Mouse (Mus musculus): Measurements from ENCODE around the gene Snx22. TPM values are rescaled to one million over a fixed set of nuclear protein-coding genes. Genes with fewer than 3 reads are reported as not detected.

Gene Snx22
- polyA plus RNA-seq (2012; ENCODE audit: low replicate concordance): 4.8 and 14.1 TPM in 2 replicates

DNA sequence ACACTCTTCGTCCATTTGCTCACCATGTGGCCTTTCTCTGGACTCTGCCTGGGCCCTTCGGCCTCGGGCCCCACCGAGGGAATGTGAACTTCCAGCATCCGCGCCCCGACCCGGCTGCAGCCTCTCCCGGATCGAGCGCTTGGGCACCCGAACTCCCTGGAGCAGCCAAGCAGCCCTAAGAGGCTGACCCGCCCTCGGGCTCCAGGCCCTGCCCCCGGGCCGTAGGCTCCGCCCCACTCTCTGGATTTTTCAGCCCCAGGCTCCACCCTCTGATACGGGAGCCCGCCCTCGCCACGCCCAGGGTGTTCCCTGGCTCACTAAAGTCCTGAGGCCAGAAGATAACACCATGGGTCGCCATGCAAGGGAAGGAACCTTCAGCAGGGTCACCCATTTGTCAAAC is at the start of gene Snx22:
Gene Snx22, minus strand, starts transcription at position 137 of the 400 bp plus-strand sequence.

DNA sequence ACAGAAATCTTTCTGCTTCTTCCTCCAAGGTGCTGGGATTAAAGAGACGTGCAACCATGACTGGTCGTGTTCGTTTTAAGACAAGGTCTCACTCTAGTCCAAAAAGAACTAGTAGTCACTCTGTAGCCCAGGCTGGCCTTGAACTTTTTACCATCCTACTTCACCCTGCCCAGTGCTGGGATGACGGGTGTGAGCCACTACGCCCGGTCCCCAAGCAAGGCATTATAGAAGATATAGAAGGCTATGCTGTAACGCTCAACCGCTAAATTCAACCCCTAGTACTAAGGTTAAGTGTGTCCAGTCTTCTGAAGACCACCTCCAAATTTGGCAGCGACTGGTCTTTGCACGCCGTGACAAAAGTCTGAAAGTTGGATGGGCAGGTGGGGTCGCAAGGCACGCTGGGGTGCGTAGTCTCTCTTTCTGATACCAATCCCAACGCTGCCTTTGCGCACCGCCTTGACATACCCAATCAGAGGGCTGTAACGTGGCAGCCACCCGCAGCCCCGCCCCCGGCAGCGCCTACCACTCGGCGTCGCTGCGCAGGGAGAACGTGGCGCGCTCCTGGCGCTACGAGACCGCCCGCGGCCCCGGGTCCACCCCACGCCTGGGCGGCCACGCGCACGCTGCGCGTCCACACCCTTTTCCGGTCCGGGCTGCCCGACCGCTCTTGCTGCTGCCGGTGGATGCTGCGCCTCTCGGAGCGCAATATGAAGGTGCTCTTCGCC is 9.8 kb downstream of the Snx22 start, which contains the start of gene Ppib:
Gene Ppib, plus strand, starts transcription at position 640 of the 725 bp plus-strand sequence.

Other genes starting within 250 kb of the Snx22 start
- gene Zfp609, start 242.2 kb downstream of the Snx22 start, polyA plus RNA-seq (2012; ENCODE audit: low replicate concordance): 9.9 and 66.3 TPM in 2 replicates
- gene Pclaf, start 179.5 kb downstream of the Snx22 start, polyA plus RNA-seq (2012; ENCODE audit: low replicate concordance): 3.2 and 4.5 TPM in 2 replicates
- 0.44 and 1.0 TPM in 2 replicates for gene Trip4, start 160.9 kb downstream of the Snx22 start, polyA plus RNA-seq (2012; ENCODE audit: low replicate concordance)
- gene Csnk1g1, start 160.8 kb downstream of the Snx22 start, polyA plus RNA-seq (2012; ENCODE audit: low replicate concordance): 11.8 and 18.3 TPM in 2 replicates
- gene Ppib, start 9.5 kb downstream of the Snx22 start, polyA plus RNA-seq (2012; ENCODE audit: low replicate concordance): 30.6 and 132 TPM in 2 replicates
- gene Snx1, start 56.9 kb upstream of the Snx22 start, polyA plus RNA-seq (2012; ENCODE audit: low replicate concordance): 162 and 317 TPM in 2 replicates
- gene Ciao2a, start 56.9 kb upstream of the Snx22 start, polyA plus RNA-seq (2012; ENCODE audit: low replicate concordance): 5.0 and 12.5 TPM in 2 replicates
- gene Dapk2, start 88.5 kb upstream of the Snx22 start, polyA plus RNA-seq (2012; ENCODE audit: low replicate concordance): 10.7 and 14.9 TPM in 2 replicates